Mouse (Mus musculus) lung, embryonic 14.5 days (tissue): Measurements from ENCODE around the gene Nfia. TPM values are rescaled to one million over a fixed set of nuclear protein-coding genes. Genes with fewer than 3 reads are reported as not detected.

Experiments used
- ATAC-seq: fragments of 200-750 bp; cut with Nextera tagmentation; 2 replicates; pipeline ENCODE4 v1.8.0; 2017; ENCODE audit warnings: mild to moderate bottlenecking, moderate TSS enrichment, moderate library complexity; ENCODE audit not compliant: insufficient read depth
- DNase-seq: peaks from one replicate; pipeline ENCODE4 v3.0.0-alpha.2; 2015
- H3K27ac ChIP-seq: fragments of 300-500 bp; sonication (generic); 2 replicates; pipeline ENCODE4 v1.5.1; 2014; ENCODE audit warnings: low read depth, mild to moderate bottlenecking, moderate library complexity
- H3K27me3 ChIP-seq: fragments of 300-500 bp; sonication (generic); 2 replicates; pipeline ENCODE4 v1.6.1; 2014; ENCODE audit warnings: low read length, control low read depth; ENCODE audit not compliant: insufficient read depth
- H3K36me3 ChIP-seq: fragments of 300-500 bp; sonication (generic); 2 replicates; pipeline ENCODE4 v1.6.1; 2014; ENCODE audit warnings: control low read depth; ENCODE audit not compliant: insufficient read depth
- H3K4me1 ChIP-seq: fragments of 300-500 bp; sonication (generic); 2 replicates; pipeline ENCODE4 v1.6.1; 2014; ENCODE audit warnings: antibody characterized with exemption, control low read depth; ENCODE audit not compliant: insufficient read depth
- H3K4me2 ChIP-seq: fragments of 300-500 bp; sonication (generic); 2 replicates; pipeline ENCODE4 v1.6.1; 2014; ENCODE audit warnings: mild to moderate bottlenecking
- H3K4me3 ChIP-seq: fragments of 300-500 bp; sonication (generic); 2 replicates; pipeline ENCODE4 v1.5.1; 2014; ENCODE audit warnings: low read depth, low read length
- H3K9ac ChIP-seq: fragments of 300-500 bp; sonication (generic); 2 replicates; pipeline ENCODE4 v1.6.1; 2014
- H3K9me3 ChIP-seq: fragments of 300-500 bp; sonication (generic); 2 replicates; pipeline ENCODE4 v1.6.1; 2016; ENCODE audit warnings: low read depth, low read length, control low read depth
- CTCF ChIP-seq: IDR thresholded peaks from 2 replicates; pipeline ENCODE4 v1.5.1; 2016; ENCODE audit warnings: antibody characterized with exemption, low read depth
- WGBS: fragments of 180-500 bp; shearing (Covaris S2); extraction: QIAGEN DNeasy Blood & Tissue Kit; methylation state at CpG from one replicate; pipeline ENCODE4 v1.1.7; 2014; 5-methylcytosine and 5-hydroxymethylcytosine counted together
- polyA plus RNA-seq: library from polyadenylated mRNA; unstranded; fragments of >200 nt; fragmentation: Nextera tagmentation; extraction: Ambion mirVana; gene quantifications from 2 replicates; pipeline ENCODE4 v1.2.1, GENCODE M21; 2014

The Nfia gene
- polyA plus RNA-seq, 1 experiment from 2014 or later, result 48.2 TPM

- H3K27me3 ChIP-seq, result no peaks in the 10 kb centered on the region
- 0 out of 2 replicates have a peak, but pooled peaks cover 2% of the 10 kb centered on the region for H3K36me3 ChIP-seq
- H3K9ac ChIP-seq, result no peak overlapping the region
- H3K4me2 ChIP-seq, result no peak overlapping the region
- 18% methylated on average over 1 of the region's 1 CpGs for WGBS
- ATAC-seq (no peak), DNase-seq (no peak)
- H3K4me3 ChIP-seq, result no peak overlapping the region
- peaks cover 4% of the 10 kb centered on the region; the same call in 1 of the 2 replicates for H3K4me1 ChIP-seq
- H3K9me3 ChIP-seq, result no peaks in the 10 kb centered on the region
- no peak overlapping the region for H3K27ac ChIP-seq
- no peak for TF ChIP-seq CTCF
Observed at GRCm38 (mm10) chr4:97828579-97828978, 56.0 kb downstream of the Nfia start.

GRCm38 (mm10) chr4:97829336-97830050, 57.0 kb downstream of the Nfia start:
- WGBS, result 87% methylated on average over 11 of the region's 12 CpGs
- Histone ChIP-seq H3K4me2 (no peak overlapping the region), H3K9ac (no peak overlapping the region), H3K4me3 (no peak overlapping the region), H3K27me3 (no peaks in the 10 kb centered on the region), H3K9me3 (no peaks in the 10 kb centered on the region), H3K36me3 (0 out of 2 replicates have a peak, but pooled peaks cover 2% of the 10 kb centered on the region), H3K4me1 (peaks cover 4% of the 10 kb centered on the region; the same call in 1 of the 2 replicates), H3K27ac (no peak overlapping the region)
- ATAC-seq (no peak), DNase-seq (no peak)
- TF ChIP-seq CTCF, result no peak

- Histone ChIP-seq H3K27ac (no peak overlapping the region), H3K4me1 (no peaks in the 10 kb centered on the region), H3K9me3 (no peaks in the 10 kb centered on the region), H3K9ac (no peak overlapping the region), H3K4me3 (no peak overlapping the region), H3K36me3 (0 out of 2 replicates have a peak, but pooled peaks cover 2% of the 10 kb centered on the region), H3K27me3 (no peaks in the 10 kb centered on the region), H3K4me2 (no peak overlapping the region)
- 58% methylated on average over 6 of the region's 6 CpGs for WGBS
- ATAC-seq, result no peak
- TF ChIP-seq CTCF, result no peak
- DNase-seq, result no peak
Observed at GRCm38 (mm10) chr4:97830051-97830853, 57.7 kb downstream of the Nfia start.

GRCm38 (mm10) chr4:97830935-97831608, 58.5 kb downstream of the Nfia start:
- WGBS, result 84% methylated on average over 16 of the region's 16 CpGs

GRCm38 (mm10) chr4:97831611-97832278, 59.2 kb downstream of the Nfia start:
- no peak for TF ChIP-seq CTCF
- H3K27ac ChIP-seq, result no peak overlapping the region
- no peak overlapping the region for H3K9ac ChIP-seq
- WGBS, result 86% methylated on average over 7 of the region's 7 CpGs
- no peak for DNase-seq
- no peak for ATAC-seq
- H3K4me3 ChIP-seq, result no peak overlapping the region
- no peaks in the 10 kb centered on the region for H3K27me3 ChIP-seq
- H3K36me3 ChIP-seq, result 0 out of 2 replicates have a peak, but pooled peaks cover 2% of the 10 kb centered on the region
- no peak overlapping the region for H3K4me2 ChIP-seq
- H3K9me3 ChIP-seq, result no peaks in the 10 kb centered on the region
- no peaks in the 10 kb centered on the region for H3K4me1 ChIP-seq

More at GRCm38 (mm10) chr4:97830935-97831608, 58.5 kb downstream of the Nfia start:
- no peak for ATAC-seq
- Histone ChIP-seq H3K9ac (no peak overlapping the region), H3K36me3 (0 out of 2 replicates have a peak, but pooled peaks cover 2% of the 10 kb centered on the region), H3K4me3 (no peak overlapping the region), H3K27me3 (no peaks in the 10 kb centered on the region), H3K27ac (no peak overlapping the region), H3K4me2 (no peak overlapping the region), H3K9me3 (no peaks in the 10 kb centered on the region), H3K4me1 (no peaks in the 10 kb centered on the region)
- no peak for DNase-seq
- no peak for TF ChIP-seq CTCF

- Histone ChIP-seq H3K4me3 (no peak overlapping the region), H3K9me3 (no peaks in the 10 kb centered on the region), H3K4me1 (no peaks in the 10 kb centered on the region), H3K4me2 (no peak overlapping the region), H3K36me3 (0 out of 2 replicates have a peak, but pooled peaks cover 2% of the 10 kb centered on the region), H3K27me3 (no peaks in the 10 kb centered on the region), H3K27ac (no peak overlapping the region), H3K9ac (no peak overlapping the region)
- DNase-seq (no peak), ATAC-seq (no peak)
- 80% methylated on average over 4 of the region's 4 CpGs for WGBS
- no peak for TF ChIP-seq CTCF
Observed at GRCm38 (mm10) chr4:97832279-97832640, 59.7 kb downstream of the Nfia start.
